Mouse (Mus musculus) olfactory bulb, adult 2 months (tissue): ENCODE measurements around the gene Vmn2r24.

Source experiments
- CTCF ChIP-seq: fragments of 200-500 bp; IDR thresholded peaks from 2 replicates; pipeline ENCODE4 v1.5.1; 2012; ENCODE audit warnings: low read depth, mild to moderate bottlenecking, low read length, moderate library complexity; ENCODE audit not compliant: insufficient read depth
- POLR2A ChIP-seq: fragments of 200-500 bp; IDR thresholded peaks from 2 replicates; pipeline ENCODE4 v1.6.1; 2012; ENCODE audit warnings: mild to moderate bottlenecking, low read depth, low read length, moderate library complexity; ENCODE audit not compliant: insufficient read depth

- TF ChIP-seq CTCF (no peak), POLR2A (no peak)
Observed at GRCm38 (mm10) chr6:123784857-123785256, 6.2 kb downstream of the Vmn2r24 start.
